ENCODE assay signal across 10 mouse cellular contexts in genomic region chr16:60538233-60538632, GRCm38 (mm10).
DNase-seq lines count a peak whose midpoint lies in the region; ATAC-seq and TF ChIP-seq lines count a peak whose summit lies in the region.
"Had no signal": no experiment of that assay in that cellular context is flagged by ENCODE, and none has a peak within 500 bp of the region (broad histone marks: within the 10 kb centered on the region; RNA-seq: fewer than 3 reads in every experiment).

No protein-coding gene starts in this region.

- no peak overlapping the region for H3K27ac ChIP-seq in lung, postnatal 0 days (ENCODE audit: low read length)
- H3K27ac ChIP-seq in forebrain, embryonic 15.5 days (replicated peaks) = no peak overlapping the region
- H3K27ac ChIP-seq: embryonic facial prominence, embryonic 15.5 days had no signal

- no peaks in the 10 kb centered on the region for H3K27me3 ChIP-seq in lung, postnatal 0 days (replicated peaks; ENCODE audit: insufficient read depth, low read length)
- no peaks in the 10 kb centered on the region for H3K27me3 ChIP-seq in forebrain, embryonic 15.5 days
- H3K27me3 ChIP-seq: embryonic facial prominence, embryonic 15.5 days had no signal

- H3K4me2 ChIP-seq in lung, postnatal 0 days (replicated peaks; ENCODE audit: low read depth, low read length) = no peak overlapping the region
- H3K4me2 ChIP-seq in forebrain, embryonic 15.5 days (replicated peaks) = no peak overlapping the region
- H3K4me2 ChIP-seq: embryonic facial prominence, embryonic 15.5 days had no signal

- no peak for ATAC-seq in lung, postnatal 0 days
- ATAC-seq in forebrain, embryonic 15.5 days (replicated peaks) = 0 out of 2 replicates have a peak, but pooled peaks have one; percentile 41

- no peak for TF ChIP-seq EP300 in lung, postnatal 0 days (IDR thresholded peaks at IDR 0.05)

- H3K9me3 ChIP-seq in lung, postnatal 0 days (ENCODE audit: low read length) = no peaks in the 10 kb centered on the region
- no peaks in the 10 kb centered on the region for H3K9me3 ChIP-seq in forebrain, embryonic 15.5 days
- H3K9me3 ChIP-seq: embryonic facial prominence, embryonic 15.5 days had no signal

- peak; percentile 17; the same call in 1 of the 2 replicates for TF ChIP-seq CTCF in lung, postnatal 0 days (IDR thresholded peaks at IDR 0.05)

- H3K9ac ChIP-seq in lung, postnatal 0 days (replicated peaks; ENCODE audit: low read depth) = no peak overlapping the region
- H3K9ac ChIP-seq in forebrain, embryonic 15.5 days (replicated peaks) = no peak overlapping the region
- H3K9ac ChIP-seq: embryonic facial prominence, embryonic 15.5 days had no signal

- DNase-seq in cerebellum, postnatal 10 days = peak; percentile 73 to 77
- DNase-seq in cerebellum, adult 11 months = no peak
- DNase-seq in lung, postnatal 0 days (ENCODE audit: low spot score) = no peak
- DNase-seq in lung, postnatal 14 days = no peak
- peak; percentile 3 for DNase-seq in retina, postnatal 7 days (ENCODE audit: low read depth, low spot score)
- DNase-seq in heart, adult 11 months = no peak
- DNase-seq in lung, postnatal 25 days (ENCODE audit: low spot score) = no peak
- DNase-seq: layer of hippocampus, adult 9-11 months had no signal

- no peak overlapping the region for H3K4me3 ChIP-seq in lung, postnatal 0 days (ENCODE audit: low read depth, low read length)
- no peak overlapping the region for H3K4me3 ChIP-seq in forebrain, embryonic 15.5 days
- H3K4me3 ChIP-seq: embryonic facial prominence, embryonic 15.5 days had no signal

- no peaks in the 10 kb centered on the region for H3K36me3 ChIP-seq in lung, postnatal 0 days (ENCODE audit: insufficient read depth, low read length)
- H3K36me3 ChIP-seq in forebrain, embryonic 15.5 days = no peaks in the 10 kb centered on the region
- H3K36me3 ChIP-seq: embryonic facial prominence, embryonic 15.5 days had no signal

- H3K4me1 ChIP-seq in lung, postnatal 0 days (ENCODE audit: insufficient read depth, low read depth, low read length) = no peaks in the 10 kb centered on the region
- H3K4me1 ChIP-seq in forebrain, embryonic 15.5 days = no peaks in the 10 kb centered on the region
- H3K4me1 ChIP-seq: embryonic facial prominence, embryonic 15.5 days had no signal

Comparison
In these comparisons a context has a peak if more than half of its experiments do, and no peak if none do; other contexts are left out.
1. DNase-seq: peak in cerebellum, postnatal 10 days (2 of 2) and retina, postnatal 7 days (single experiment); none in cerebellum, adult 11 months (single experiment), lung, postnatal 0 days (single experiment), lung, postnatal 14 days (single experiment), heart, adult 11 months (single experiment) and lung, postnatal 25 days (single experiment).